Comparison of ENCODE assay signal across 12 mouse cellular contexts in genomic region chr11:54845470-54846442, GRCm38 (mm10). TPM values are rescaled to one million over a fixed set of nuclear protein-coding genes. Genes with fewer than 3 reads are reported as not detected.
DNase-seq lines count a peak whose midpoint lies in the region; ATAC-seq lines count a peak whose summit lies in the region.
"Had no signal": no experiment of that assay in that cellular context is flagged by ENCODE, and none has a peak within 500 bp of the region (broad histone marks: within the 10 kb centered on the region; RNA-seq: fewer than 3 reads in every experiment).

No protein-coding gene starts in this region.

- no peak overlapping the region for H3K4me3 ChIP-seq in limb, embryonic 15.5 days
- H3K4me3 ChIP-seq: limb, embryonic 13.5 days had no signal

- H3K4me2 ChIP-seq in limb, embryonic 15.5 days = no peak overlapping the region
- H3K4me2 ChIP-seq: limb, embryonic 13.5 days had no signal

- no peaks in the 10 kb centered on the region for H3K4me1 ChIP-seq in limb, embryonic 15.5 days
- H3K4me1 ChIP-seq: limb, embryonic 13.5 days had no signal

- H3K27ac ChIP-seq in limb, embryonic 15.5 days = 0 out of 2 replicates have a peak overlapping the region, but pooled peaks have one; percentile 28
- H3K27ac ChIP-seq: limb, embryonic 13.5 days had no signal

- H3K36me3 ChIP-seq in limb, embryonic 15.5 days = no peaks in the 10 kb centered on the region
- H3K36me3 ChIP-seq: limb, embryonic 13.5 days had no signal

- H3K9me3 ChIP-seq in limb, embryonic 15.5 days = no peaks in the 10 kb centered on the region
- H3K9me3 ChIP-seq: limb, embryonic 13.5 days had no signal

- no peak overlapping the region for H3K9ac ChIP-seq in limb, embryonic 15.5 days
- H3K9ac ChIP-seq: limb, embryonic 13.5 days had no signal

- DNase-seq in left cerebral cortex, postnatal 25 days (ENCODE audit: low spot score in 2 of 2) = peak; percentile 51 to 75
- DNase-seq in left cerebral cortex, postnatal 10 days (ENCODE audit: extremely low spot score in 1 of 2, low spot score in 2 of 2) = no peak
- DNase-seq in ZHBTc4 (ENCODE audit: low read depth, low spot score) (peak; percentile 26), liver (no peak)
- peak; percentile 44 for DNase-seq in embryo, embryonic 11 days
- no peak for DNase-seq in adrenal gland, postnatal 25 days
- no peak for DNase-seq in lung, postnatal 4 days
- DNase-seq: adrenal gland, postnatal 14 days; kidney, postnatal 10 days; retina, postnatal 1 day had no signal

- H3K27me3 ChIP-seq in limb, embryonic 15.5 days = no peaks in the 10 kb centered on the region
- H3K27me3 ChIP-seq: limb, embryonic 13.5 days had no signal

- intact Hi-C loops in left cerebral cortex, postnatal 25 days (cut with DNase I) = loop anchor here (5.0 kb wide), 1 partner anchor 143 kb away; no protein-coding TSS in a partner anchor
- intact Hi-C loops in left cerebral cortex, postnatal 10 days (cut with DNase I) = no loop called here

- 0 out of 2 replicates have a peak, but pooled peaks have one; percentile 35 for ATAC-seq in limb, embryonic 15.5 days (ENCODE audit: insufficient number of reproducible peaks, low FRiP score, low TSS enrichment, low read depth)

- WGBS in limb, embryonic 15.5 days = 57% methylated on average over 8 of the region's 8 CpGs

RNA-seq across cellular contexts. Expression of gene Lyrm7, which starts 15.0 kb away (rescaled TPM):
- total RNA-seq in left cerebral cortex, postnatal 25 days (2021) = 10 to 100 TPM; 26.2 to 27.2 TPM
- 10 to 100 TPM; 22.1 to 25.0 TPM for total RNA-seq in left cerebral cortex, postnatal 10 days (2021)
- polyA plus RNA-seq in limb, embryonic 15.5 days (2015; fragmentation: Nextera tagmentation; extraction: Ambion mirVana) = 9.5 and 9.7 TPM in 2 replicates
- total RNA-seq in adrenal gland, postnatal 25 days (2021) = 16.8 and 17.8 TPM in 2 replicates

RNA-seq across cellular contexts. Expression of gene Hint1, which starts 20.4 kb away (rescaled TPM):
- total RNA-seq in left cerebral cortex, postnatal 25 days (2021) = 100 to 1,000 TPM; 236 to 265 TPM
- 100 to 1,000 TPM; 326 to 345 TPM for total RNA-seq in left cerebral cortex, postnatal 10 days (2021)
- polyA plus RNA-seq in limb, embryonic 15.5 days (2015; fragmentation: Nextera tagmentation; extraction: Ambion mirVana) = 450 and 535 TPM in 2 replicates
- total RNA-seq in adrenal gland, postnatal 25 days (2021) = 386 and 405 TPM in 2 replicates

RNA-seq across cellular contexts. Expression of gene Gpx3, which starts 56.5 kb away (rescaled TPM):
- total RNA-seq in left cerebral cortex, postnatal 25 days (2021) = 1 to 10 TPM; 8.6 to 9.7 TPM
- 10 to 100 TPM in 1 of 2 experiments, 1 to 10 TPM in 1; 9.7 to 10.2 TPM for total RNA-seq in left cerebral cortex, postnatal 10 days (2021)
- 379 and 418 TPM in 2 replicates for polyA plus RNA-seq in limb, embryonic 15.5 days (2015; fragmentation: Nextera tagmentation; extraction: Ambion mirVana)
- total RNA-seq in adrenal gland, postnatal 25 days (2021) = 255 and 328 TPM in 2 replicates

RNA-seq across cellular contexts. Expression of gene Cdc42se2, which starts 58.3 kb away (rescaled TPM):
- 100 to 1,000 TPM; 143 to 149 TPM for total RNA-seq in left cerebral cortex, postnatal 25 days (2021)
- 100 to 1,000 TPM; 180 to 182 TPM for total RNA-seq in left cerebral cortex, postnatal 10 days (2021)
- 59.8 and 67.2 TPM in 2 replicates for polyA plus RNA-seq in limb, embryonic 15.5 days (2015; fragmentation: Nextera tagmentation; extraction: Ambion mirVana)
- 20.8 and 25.1 TPM in 2 replicates for total RNA-seq in adrenal gland, postnatal 25 days (2021)

Comparison
In these comparisons a context has a peak if more than half of its experiments do, and no peak if none do; other contexts are left out.
1. DNase-seq: peak in left cerebral cortex, postnatal 25 days (2 of 2), ZHBTc4 (single experiment) and embryo, embryonic 11 days (single experiment); none in left cerebral cortex, postnatal 10 days (0 of 2), adrenal gland, postnatal 25 days (single experiment), lung, postnatal 4 days (0 of 2) and liver (single experiment).
2. RNA of gene Gpx3, which starts 56.5 kb away (total RNA-seq): 255 to 328 TPM in adrenal gland, postnatal 25 days; 9.7 to 10.2 TPM in left cerebral cortex, postnatal 10 days and 8.6 to 9.7 TPM in left cerebral cortex, postnatal 25 days; every median in the first group is over 10 times any median in the second.